Mouse (Mus musculus) embryonic facial prominence, embryonic 11.5 days (tissue): ENCODE data around the gene Spred2. TPM values are rescaled to one million over a fixed set of nuclear protein-coding genes. Genes with fewer than 3 reads are reported as not detected.
A peak's percentile ranks its signal among the peaks of the same experiment; 100 is the strongest.

Experiments
- ATAC-seq: fragments of 200-750 bp; cut with Nextera tagmentation; replicated peaks from 2 replicates; pipeline ENCODE4 v1.8.0; 2017; ENCODE audit warnings: low read depth; ENCODE audit not compliant: insufficient number of reproducible peaks, low FRiP score, low TSS enrichment
- DNase-seq: peaks from one replicate; pipeline ENCODE4 v3.0.0-alpha.2; 2015; ENCODE audit warnings: low spot score
- H3K27ac ChIP-seq: fragments of 300-500 bp; sonication (generic); replicated peaks from 2 replicates; pipeline ENCODE4 v1.5.1; 2014; ENCODE audit warnings: mild to moderate bottlenecking, low read depth, low read length, control low read depth
- H3K27me3 ChIP-seq: fragments of 300-500 bp; sonication (generic); 2 replicates; pipeline ENCODE4 v1.6.1; 2014; ENCODE audit warnings: mild to moderate bottlenecking, low read length, moderate library complexity, mixed read lengths; ENCODE audit not compliant: control insufficient read depth, insufficient read depth
- H3K36me3 ChIP-seq: fragments of 300-500 bp; sonication (generic); replicated peaks from 2 replicates; pipeline ENCODE4 v1.6.1; 2014; ENCODE audit warnings: low read depth, mild to moderate bottlenecking, low read length, moderate library complexity, mixed read lengths; ENCODE audit not compliant: control insufficient read depth, insufficient read depth
- H3K4me1 ChIP-seq: fragments of 300-500 bp; sonication (generic); 2 replicates; pipeline ENCODE4 v1.6.1; 2014; ENCODE audit warnings: low read length, mixed read lengths; ENCODE audit not compliant: control insufficient read depth, insufficient read depth
- H3K4me2 ChIP-seq: fragments of 300-500 bp; sonication (generic); 2 replicates; pipeline ENCODE4 v1.6.1; 2014; ENCODE audit warnings: low read depth, mild to moderate bottlenecking, control low read depth, low read length, moderate library complexity
- H3K4me3 ChIP-seq: fragments of 300-500 bp; sonication (generic); 2 replicates; pipeline ENCODE4 v1.5.1; 2014; ENCODE audit warnings: low read depth, low read length, control low read depth
- H3K9ac ChIP-seq: fragments of 300-500 bp; sonication (generic); replicated peaks from 2 replicates; pipeline ENCODE4 v1.6.1; 2014; ENCODE audit warnings: mild to moderate bottlenecking, control low read depth, low read length
- H3K9me3 ChIP-seq: fragments of 300-500 bp; sonication (generic); replicated peaks from 2 replicates; pipeline ENCODE4 v1.6.1; 2016; ENCODE audit warnings: mild to moderate bottlenecking, low read length, inconsistent platforms, mixed read lengths; ENCODE audit not compliant: control insufficient read depth
- WGBS: fragments of 180-500 bp; shearing (Covaris S2); extraction: QIAGEN DNeasy Blood & Tissue Kit; methylation state at CpG from one replicate; pipeline ENCODE4 v1.1.7; 2014; 5-methylcytosine and 5-hydroxymethylcytosine counted together
- polyA plus RNA-seq: library from polyadenylated mRNA; unstranded; fragments of >200 nt; fragmentation: Nextera tagmentation; extraction: Ambion mirVana; gene quantifications from 2 replicates; pipeline ENCODE4 v1.2.1, GENCODE M21; 2014

Gene Spred2
- polyA plus RNA-seq, 1 experiment from 2014 or later: 6.4 TPM

GRCm38 (mm10) chr11:19960541-19960940 lies 36.4 kb downstream of the Spred2 start:
- H3K4me2 ChIP-seq: no peak overlapping the region
- peaks cover 4% of the 10 kb centered on the region; the same call in 1 of the 2 replicates for H3K4me1 ChIP-seq
- DNase-seq: no peak
- no peaks in the 10 kb centered on the region for H3K27me3 ChIP-seq
- H3K9me3 ChIP-seq: no peaks in the 10 kb centered on the region
- no peak overlapping the region for H3K27ac ChIP-seq
- WGBS: 89% methylated on average over 3 of the region's 3 CpGs
- no peaks in the 10 kb centered on the region for H3K36me3 ChIP-seq
- H3K4me3 ChIP-seq: no peak overlapping the region
- ATAC-seq: no peak
- H3K9ac ChIP-seq: no peak overlapping the region

- no peak for DNase-seq
- no peak for ATAC-seq
- Histone ChIP-seq H3K4me1 (peaks cover 4% of the 10 kb centered on the region; the same call in 1 of the 2 replicates), H3K4me3 (no peak overlapping the region), H3K27me3 (no peaks in the 10 kb centered on the region), H3K27ac (no peak overlapping the region), H3K9ac (no peak overlapping the region), H3K9me3 (no peaks in the 10 kb centered on the region), H3K4me2 (no peak overlapping the region), H3K36me3 (no peaks in the 10 kb centered on the region)
- 86% methylated on average over 6 of the region's 6 CpGs for WGBS
These were observed 36.9 kb downstream of the Spred2 start for GRCm38 (mm10) chr11:19961088-19961487.

GRCm38 (mm10) chr11:19961766-19962365 lies 37.7 kb downstream of the Spred2 start:
- WGBS: 82% methylated on average over 12 of the region's 12 CpGs
- H3K4me3 ChIP-seq: no peak overlapping the region
- no peaks in the 10 kb centered on the region for H3K36me3 ChIP-seq
- ATAC-seq (no peak), DNase-seq (no peak)
- no peaks in the 10 kb centered on the region for H3K9me3 ChIP-seq
- no peak overlapping the region for H3K4me2 ChIP-seq
- no peak overlapping the region for H3K9ac ChIP-seq
- H3K27me3 ChIP-seq: no peaks in the 10 kb centered on the region
- peaks cover 4% of the 10 kb centered on the region; the same call in 1 of the 2 replicates for H3K4me1 ChIP-seq
- no peak overlapping the region for H3K27ac ChIP-seq

GRCm38 (mm10) chr11:19962796-19963195 lies 38.6 kb downstream of the Spred2 start:
- no peaks in the 10 kb centered on the region for H3K27me3 ChIP-seq
- H3K36me3 ChIP-seq: no peaks in the 10 kb centered on the region
- 47% methylated on average over 5 of the region's 5 CpGs for WGBS
- peaks cover 4% of the 10 kb centered on the region; the same call in 1 of the 2 replicates for H3K4me1 ChIP-seq
- no peak overlapping the region for H3K4me2 ChIP-seq
- DNase-seq (no peak), ATAC-seq (0 out of 2 replicates have a peak, but pooled peaks have one; percentile 53)
- H3K9ac ChIP-seq: no peak overlapping the region
- no peaks in the 10 kb centered on the region for H3K9me3 ChIP-seq
- no peak overlapping the region for H3K27ac ChIP-seq
- H3K4me3 ChIP-seq: no peak overlapping the region

GRCm38 (mm10) chr11:19963717-19964141 lies 39.6 kb downstream of the Spred2 start:
- Histone ChIP-seq H3K9me3 (no peaks in the 10 kb centered on the region), H3K27me3 (no peaks in the 10 kb centered on the region), H3K9ac (no peak overlapping the region), H3K4me2 (no peak overlapping the region), H3K27ac (no peak overlapping the region), H3K4me1 (peaks cover 4% of the 10 kb centered on the region; the same call in 1 of the 2 replicates), H3K4me3 (no peak overlapping the region), H3K36me3 (no peaks in the 10 kb centered on the region)
- 45% methylated on average over 12 of the region's 12 CpGs for WGBS
- no peak for ATAC-seq
- DNase-seq: no peak

GRCm38 (mm10) chr11:19964333-19964732 lies 40.2 kb downstream of the Spred2 start:
- no peak overlapping the region for H3K4me2 ChIP-seq
- 91% methylated on average over 5 of the region's 5 CpGs for WGBS
- no peaks in the 10 kb centered on the region for H3K9me3 ChIP-seq
- no peak overlapping the region for H3K4me3 ChIP-seq
- H3K36me3 ChIP-seq: no peaks in the 10 kb centered on the region
- 0 out of 2 replicates have a peak overlapping the region, but pooled peaks have one; percentile 7 for H3K27ac ChIP-seq
- H3K9ac ChIP-seq: no peak overlapping the region
- H3K27me3 ChIP-seq: no peaks in the 10 kb centered on the region
- ATAC-seq (no peak), DNase-seq (no peak)
- H3K4me1 ChIP-seq: peaks cover 4% of the 10 kb centered on the region; the same call in 1 of the 2 replicates

GRCm38 (mm10) chr11:19965037-19965611 lies 40.9 kb downstream of the Spred2 start:
- Histone ChIP-seq H3K36me3 (no peaks in the 10 kb centered on the region), H3K27ac (no peak overlapping the region), H3K4me2 (no peak overlapping the region), H3K4me1 (peaks cover 6% of the 10 kb centered on the region; the same call in 1 of the 2 replicates), H3K4me3 (no peak overlapping the region), H3K9me3 (no peaks in the 10 kb centered on the region), H3K9ac (no peak overlapping the region), H3K27me3 (no peaks in the 10 kb centered on the region)
- ATAC-seq: no peak
- WGBS: 76% methylated on average over 16 of the region's 16 CpGs
- no peak for DNase-seq

GRCm38 (mm10) chr11:19965664-19966063 lies 41.5 kb downstream of the Spred2 start:
- Histone ChIP-seq H3K27me3 (no peaks in the 10 kb centered on the region), H3K9me3 (no peaks in the 10 kb centered on the region), H3K36me3 (no peaks in the 10 kb centered on the region), H3K4me3 (no peak overlapping the region), H3K4me1 (peaks cover 6% of the 10 kb centered on the region; the same call in 1 of the 2 replicates), H3K4me2 (no peak overlapping the region), H3K9ac (no peak overlapping the region), H3K27ac (no peak overlapping the region)
- DNase-seq (no peak), ATAC-seq (no peak)
- 90% methylated on average over 4 of the region's 4 CpGs for WGBS
